Mouse (Mus musculus) bone marrow macrophage, adult 2 months (primary cell): Measurements from ENCODE around the gene Gtf2h4. TPM values are rescaled to one million over a fixed set of nuclear protein-coding genes. Genes with fewer than 3 reads are reported as not detected.
A peak's percentile ranks its signal among the peaks of the same experiment; 100 is the strongest.

Experiments
- H3K27ac ChIP-seq: 2 replicates; pipeline ENCODE4 v1.5.1; 2012; ENCODE audit warnings: low read depth, low read length; ENCODE audit not compliant: insufficient read depth
- H3K4me1 ChIP-seq: 2 replicates; pipeline ENCODE4 v1.6.1; 2012; ENCODE audit warnings: low read length; ENCODE audit not compliant: control insufficient read depth, insufficient read depth
- H3K4me3 ChIP-seq: 2 replicates; pipeline ENCODE4 v1.5.1; 2012; ENCODE audit warnings: mild to moderate bottlenecking, low read length, moderate library complexity; ENCODE audit not compliant: insufficient read depth
- CTCF ChIP-seq: IDR thresholded peaks from 2 replicates; pipeline ENCODE4 v1.5.1; 2012; ENCODE audit warnings: low read depth, mild to moderate bottlenecking, low read length, moderate library complexity
- POLR2A ChIP-seq: IDR thresholded peaks from 2 replicates; pipeline ENCODE4 v1.6.1; 2012; ENCODE audit warnings: mild to moderate bottlenecking, low read depth, low read length, borderline replicate concordance
- polyA plus RNA-seq: library from polyadenylated mRNA; stranded (reverse); fragments of >200 nt; gene quantifications from 2 replicates; pipeline ENCODE4 v1.2.4, GENCODE M21; 2012; ENCODE audit not compliant: missing spikeins, insufficient read depth, insufficient read length

The Gtf2h4 gene
- polyA plus RNA-seq, 1 experiment: 12.2 TPM

DNA sequence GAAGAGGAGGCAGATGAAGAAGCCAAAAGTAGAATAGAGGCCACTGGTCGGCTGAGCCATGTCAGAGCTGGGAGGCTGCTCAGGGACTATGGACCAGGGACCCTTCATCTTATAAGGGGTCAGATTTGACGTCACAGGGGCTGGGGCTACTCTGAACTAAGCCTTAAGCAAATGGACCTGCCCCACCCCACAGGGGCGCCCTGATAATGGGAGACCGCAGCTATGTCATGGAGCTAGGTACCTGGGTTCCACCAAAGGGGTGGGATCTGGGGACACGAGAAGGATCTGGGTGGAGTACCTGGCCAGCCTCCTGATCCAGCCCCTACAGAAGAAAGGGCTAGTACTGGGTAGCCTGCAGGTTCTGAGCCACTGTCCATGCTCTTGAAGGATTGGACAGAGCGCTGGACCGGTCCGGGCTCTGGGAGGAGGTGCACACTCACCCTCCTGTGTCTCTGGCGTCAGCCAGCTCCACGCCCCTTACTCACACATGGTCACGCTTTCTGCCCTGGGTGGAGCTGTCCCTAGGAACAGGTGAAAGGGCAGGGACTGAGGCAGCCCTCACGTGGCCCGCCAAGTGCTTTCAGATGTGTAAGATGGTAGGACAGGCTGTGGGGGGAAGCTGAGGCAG, 29.8 kb downstream of the Gtf2h4 start, which contains the start of gene Mucl3:
TSS of gene Mucl3 (minus strand) at position 87 of the 628 bp plus-strand sequence.
- TF ChIP-seq POLR2A (no peak), CTCF (no peak)
- H3K4me3 ChIP-seq: no peak within 1 kb of the TSS
- no peaks in the 10 kb centered on the region for H3K4me1 ChIP-seq
- H3K27ac ChIP-seq: no peak within 1 kb of the TSS

DNA sequence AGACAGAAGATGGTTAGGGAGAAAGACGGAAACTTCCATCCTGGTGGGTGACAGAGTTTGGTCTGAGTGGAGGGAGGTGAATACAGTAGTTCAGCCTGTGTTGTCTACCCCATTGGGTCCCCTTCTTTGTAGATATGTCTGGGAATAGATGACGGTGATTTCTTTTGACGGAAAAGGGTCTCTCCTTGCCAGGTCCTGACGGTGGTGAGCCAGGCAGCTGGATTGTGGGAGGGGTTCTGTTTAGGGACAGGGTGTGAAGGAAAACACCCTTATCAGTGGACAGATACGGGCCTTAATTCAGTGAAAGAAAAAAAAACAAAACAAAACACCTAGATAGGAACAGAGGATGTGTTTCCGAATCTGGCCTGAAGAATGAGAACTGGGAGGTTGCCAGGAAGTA, 34.2 kb downstream of the Gtf2h4 start:
- Histone ChIP-seq H3K27ac (no peak overlapping the region), H3K4me1 (no peaks in the 10 kb centered on the region), H3K4me3 (no peak overlapping the region)
- TF ChIP-seq POLR2A: no peak
- no peak for TF ChIP-seq CTCF

DNA sequence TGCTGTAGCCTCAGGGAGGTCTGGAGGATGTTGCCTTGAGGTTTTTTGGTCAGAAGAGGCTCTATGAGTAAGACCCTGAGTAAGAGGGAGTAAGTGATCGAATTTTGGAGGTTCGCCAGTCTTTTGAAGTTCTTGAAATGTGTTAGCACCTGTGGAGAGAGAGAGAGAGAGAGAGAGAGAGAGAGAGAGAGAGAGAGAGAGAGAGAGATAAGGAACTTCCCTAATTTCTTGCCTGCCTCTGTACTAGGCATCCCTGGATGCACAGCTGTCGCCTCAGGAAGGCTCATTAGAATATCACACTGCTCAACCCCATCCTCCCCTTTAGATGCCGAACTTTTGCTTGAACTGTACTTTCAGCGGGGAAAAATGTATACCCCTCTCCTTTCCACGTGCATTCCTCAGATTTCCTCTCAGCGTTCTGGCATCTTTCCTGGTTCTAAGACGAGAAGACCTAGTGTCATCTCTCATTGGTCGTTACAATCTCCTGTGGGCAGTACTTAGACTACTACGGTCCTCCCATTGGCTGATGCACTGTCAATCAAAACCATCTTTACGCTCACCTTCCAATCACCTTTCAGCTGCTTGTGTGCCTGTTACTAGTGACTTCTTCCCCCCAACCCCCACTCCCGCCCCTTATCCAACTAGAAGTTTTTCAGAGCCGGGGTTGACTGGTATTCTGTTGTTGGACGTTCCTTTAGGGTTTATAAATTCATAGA, 34.9 kb downstream of the Gtf2h4 start:
- Histone ChIP-seq H3K4me3 (no peak overlapping the region), H3K27ac (no peak overlapping the region), H3K4me1 (no peaks in the 10 kb centered on the region)
- TF ChIP-seq POLR2A: no peak
- TF ChIP-seq CTCF: no peak

DNA sequence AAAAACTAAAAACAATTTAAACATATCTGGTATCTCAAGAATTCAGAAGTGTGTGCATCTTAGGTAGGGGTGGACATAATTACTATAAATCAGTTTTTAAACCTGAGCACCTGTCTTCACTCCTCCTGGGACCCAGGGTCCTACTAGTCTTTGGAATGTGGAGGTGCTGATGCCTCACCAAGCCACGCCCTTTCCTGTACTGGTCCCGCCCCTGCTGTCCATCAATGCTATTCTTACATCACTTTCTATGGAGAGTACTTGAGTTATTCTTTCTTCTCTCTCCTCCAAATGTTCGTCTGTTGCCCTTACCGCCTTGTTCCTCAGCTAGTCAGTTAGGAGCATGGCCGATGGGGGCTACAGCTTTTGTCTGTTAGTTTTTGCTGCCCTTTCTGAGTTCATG, 37.2 kb downstream of the Gtf2h4 start:
- no peak overlapping the region for H3K4me3 ChIP-seq
- no peak for TF ChIP-seq POLR2A
- no peak for TF ChIP-seq CTCF
- H3K4me1 ChIP-seq: no peaks in the 10 kb centered on the region
- H3K27ac ChIP-seq: no peak overlapping the region

DNA sequence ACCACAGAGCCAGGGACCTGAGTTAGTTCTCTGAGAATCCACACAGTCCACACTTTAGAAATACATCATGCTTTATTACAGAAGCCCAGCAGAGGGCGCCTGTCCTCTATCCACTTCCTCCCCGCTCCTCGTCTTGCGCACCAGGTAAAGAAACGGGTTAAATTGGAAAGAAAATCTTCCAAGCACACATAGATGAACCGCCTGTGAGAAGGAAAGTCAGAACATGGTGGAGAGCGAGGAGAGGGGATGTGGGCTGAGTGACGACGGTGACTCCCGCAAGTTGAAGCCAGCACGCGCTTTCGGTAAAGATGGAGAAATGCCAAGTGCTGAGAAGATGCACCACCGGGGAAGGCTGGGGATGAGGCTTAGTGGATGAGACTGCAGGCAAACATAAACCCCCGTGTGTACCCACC, 37.8 kb downstream of the Gtf2h4 start:
- TF ChIP-seq CTCF (peak; percentile 96), POLR2A (no peak)
- Histone ChIP-seq H3K4me3 (peak overlapping the region; percentile 37), H3K27ac (no peak overlapping the region), H3K4me1 (no peaks in the 10 kb centered on the region)

DNA sequence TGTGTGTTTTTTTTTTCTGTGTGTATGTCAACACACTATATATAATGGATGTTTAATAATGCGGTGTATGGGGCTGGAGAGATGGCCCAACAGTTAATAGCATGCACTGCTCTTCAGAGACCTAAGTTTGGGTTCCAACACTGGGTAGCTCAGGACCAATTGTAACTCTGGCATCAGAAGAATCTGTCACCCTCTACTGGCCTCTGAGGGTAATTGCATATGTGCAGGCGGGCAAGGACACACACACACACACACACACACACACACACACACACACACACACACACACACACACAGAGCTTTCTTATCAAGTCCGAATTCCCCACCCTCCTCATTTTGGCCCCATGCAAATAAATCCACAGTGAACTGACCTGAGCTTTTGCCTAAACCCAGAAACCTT, 38.3 kb downstream of the Gtf2h4 start:
- Histone ChIP-seq H3K4me3 (no peak overlapping the region), H3K4me1 (no peaks in the 10 kb centered on the region), H3K27ac (no peak overlapping the region)
- TF ChIP-seq POLR2A (no peak), CTCF (no peak)

DNA sequence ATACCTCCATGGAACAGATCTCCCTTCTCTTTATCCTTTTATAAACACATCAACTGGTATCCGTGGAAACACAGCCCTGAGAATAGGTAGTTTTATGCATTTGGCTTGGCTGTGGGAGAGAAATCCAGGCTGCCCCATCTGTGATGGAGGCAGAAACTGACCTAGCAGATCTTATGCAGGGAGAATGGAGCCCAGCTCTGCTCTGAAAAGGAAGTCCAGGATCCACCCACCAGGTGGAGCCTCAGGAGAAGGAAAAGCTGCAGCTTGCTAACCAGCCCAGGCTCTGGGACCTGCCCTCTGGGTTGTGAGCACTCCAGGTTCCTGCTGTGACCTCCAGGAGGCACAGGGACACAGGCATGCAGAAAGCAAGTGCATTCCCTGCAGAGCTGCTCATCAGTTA, 39.5 kb downstream of the Gtf2h4 start:
- H3K4me1 ChIP-seq: no peaks in the 10 kb centered on the region
- no peak overlapping the region for H3K4me3 ChIP-seq
- TF ChIP-seq CTCF: no peak
- no peak for TF ChIP-seq POLR2A
- no peak overlapping the region for H3K27ac ChIP-seq

DNA sequence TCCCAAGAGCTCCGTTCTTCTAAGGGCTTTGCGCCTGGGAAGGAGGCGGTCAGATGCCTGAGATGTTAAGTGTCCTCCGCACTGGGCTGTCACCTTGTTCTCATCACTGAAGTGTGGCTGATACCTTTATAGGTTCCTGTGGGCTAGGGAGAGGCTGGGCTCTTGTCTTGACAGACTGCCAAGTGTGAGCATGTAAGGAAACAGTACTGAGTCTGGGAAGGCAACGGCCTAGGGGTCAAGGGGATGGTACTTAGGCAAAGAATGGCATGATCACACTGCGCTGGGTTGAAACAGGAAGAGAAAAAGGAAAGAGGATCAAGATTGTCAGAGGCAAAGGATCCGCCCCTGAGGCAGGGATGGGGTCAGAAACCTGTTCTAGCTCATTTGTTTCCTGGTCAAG, 47.0 kb downstream of the Gtf2h4 start, which contains the start of gene Gm9573:
TSS of gene Gm9573 (minus strand) at position 101 of the 400 bp plus-strand sequence.
- Histone ChIP-seq H3K4me1 (0 out of 2 replicates have a peak, but pooled peaks cover 2% of the 10 kb centered on the region), H3K4me3 (no peak within 1 kb of the TSS), H3K27ac (no peak within 1 kb of the TSS)
- TF ChIP-seq CTCF (no peak), POLR2A (no peak)

Other genes starting within 250 kb of the Gtf2h4 start
- 3.0 and 3.4 TPM in 2 replicates for gene H2-Q6, start 248.9 kb downstream of the Gtf2h4 start, polyA plus RNA-seq
- gene H2-Q7, start 234.6 kb downstream of the Gtf2h4 start, polyA plus RNA-seq: 15.8 and 18.3 TPM in 2 replicates
- 5.8 TPM in 2 replicates for gene H2-Q10, start 203.7 kb downstream of the Gtf2h4 start, polyA plus RNA-seq
- not detected in 2 replicates for gene Pou5f1, start 167.7 kb downstream of the Gtf2h4 start, polyA plus RNA-seq
- 19.5 and 22.6 TPM in 2 replicates for gene Tcf19, start 156.9 kb downstream of the Gtf2h4 start, polyA plus RNA-seq
- 9.8 and 12.6 TPM in 2 replicates for gene Cchcr1, start 156.6 kb downstream of the Gtf2h4 start, polyA plus RNA-seq
- gene Psors1c2, start 140.5 kb downstream of the Gtf2h4 start, polyA plus RNA-seq: not detected in 2 replicates
- 0.27 and 0.40 TPM in 2 replicates for gene Cdsn, start 121.6 kb downstream of the Gtf2h4 start, polyA plus RNA-seq
- gene 2300002M23Rik, start 106.3 kb downstream of the Gtf2h4 start, polyA plus RNA-seq: not detected in 2 replicates
- gene Sfta2, start 72.2 kb downstream of the Gtf2h4 start, polyA plus RNA-seq: not detected in 2 replicates
- not detected in 2 replicates for gene Gm9573, start 47.1 kb downstream of the Gtf2h4 start, polyA plus RNA-seq
- not detected in 2 replicates for gene Mucl3, start 30.0 kb downstream of the Gtf2h4 start, polyA plus RNA-seq
- 10.2 and 12.1 TPM in 2 replicates for gene Vars2, start 6.1 kb downstream of the Gtf2h4 start, polyA plus RNA-seq
- 0.60 and 0.63 TPM in 2 replicates for gene Ddr1, start 30.9 kb upstream of the Gtf2h4 start, polyA plus RNA-seq
- 40.6 and 46.7 TPM in 2 replicates for gene Ier3, start 147.9 kb upstream of the Gtf2h4 start, polyA plus RNA-seq
- 52.7 and 69.3 TPM in 2 replicates for gene Flot1, start 149.5 kb upstream of the Gtf2h4 start, polyA plus RNA-seq
- gene Tubb5, start 164.6 kb upstream of the Gtf2h4 start, polyA plus RNA-seq: 481 and 519 TPM in 2 replicates
- 16.1 and 17.7 TPM in 2 replicates for gene Mdc1, start 167.8 kb upstream of the Gtf2h4 start, polyA plus RNA-seq
- 31.7 and 33.1 TPM in 2 replicates for gene Nrm, start 187.6 kb upstream of the Gtf2h4 start, polyA plus RNA-seq
- gene Ppp1r18, start 191.9 kb upstream of the Gtf2h4 start, polyA plus RNA-seq: 202 and 205 TPM in 2 replicates
- 57.5 and 77.6 TPM in 2 replicates for gene Dhx16, start 206.1 kb upstream of the Gtf2h4 start, polyA plus RNA-seq
- 36.9 and 39.3 TPM in 2 replicates for gene 2310061I04Rik, start 223.7 kb upstream of the Gtf2h4 start, polyA plus RNA-seq
- 22.7 and 23.8 TPM in 2 replicates for gene Atat1, start 236.3 kb upstream of the Gtf2h4 start, polyA plus RNA-seq
- gene Mrps18b, start 242.7 kb upstream of the Gtf2h4 start, polyA plus RNA-seq: 21.0 and 29.4 TPM in 2 replicates
- gene Ppp1r10, start 242.7 kb upstream of the Gtf2h4 start, polyA plus RNA-seq: 36.0 and 46.0 TPM in 2 replicates